Mouse (Mus musculus): ENCODE measurements around the gene Actn1. TPM values are rescaled to one million over a fixed set of nuclear protein-coding genes. Genes with fewer than 3 reads are reported as not detected.

Actn1 gene
- polyA plus RNA-seq, 1 experiment from 2014 or later: 7.3 TPM

DNA sequence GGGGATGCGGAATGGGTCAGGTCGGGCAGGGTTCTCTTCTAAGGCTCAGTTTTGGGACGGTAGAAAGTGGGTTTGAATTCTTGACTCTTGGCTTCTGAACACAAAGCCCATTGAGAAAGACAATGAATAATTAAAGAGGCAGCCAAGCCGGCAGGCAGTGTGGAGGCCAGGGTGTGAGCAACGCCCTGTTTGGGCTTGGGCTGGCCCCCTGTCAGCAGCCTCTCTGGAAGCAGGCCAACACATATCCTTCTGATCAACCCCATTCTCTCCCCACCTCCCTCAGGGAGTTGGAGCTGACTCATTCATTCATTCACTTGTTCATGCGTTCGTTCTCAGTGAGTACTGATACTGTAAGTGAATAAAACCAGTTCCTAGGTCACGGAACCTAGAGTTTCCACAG lies 36.7 kb downstream of the Actn1 start:
- no peaks in the 10 kb centered on the region for H3K9me3 ChIP-seq (replicated peaks)
- no peak overlapping the region for H3K27ac ChIP-seq
- H3K27me3 ChIP-seq: no peaks in the 10 kb centered on the region
- no peak for ATAC-seq (ENCODE audit: low read depth)
- peaks cover 52% of the 10 kb centered on the region for H3K4me1 ChIP-seq (replicated peaks)
- H3K9ac ChIP-seq: no peak overlapping the region
- no peak for DNase-seq
- H3K36me3 ChIP-seq: no peaks in the 10 kb centered on the region
- H3K4me3 ChIP-seq (replicated peaks): no peak overlapping the region
- H3K4me2 ChIP-seq: no peak overlapping the region
- WGBS (ENCODE audit: insufficient replicate concordance): 56% methylated on average over 8 of the region's 8 CpGs

DNA sequence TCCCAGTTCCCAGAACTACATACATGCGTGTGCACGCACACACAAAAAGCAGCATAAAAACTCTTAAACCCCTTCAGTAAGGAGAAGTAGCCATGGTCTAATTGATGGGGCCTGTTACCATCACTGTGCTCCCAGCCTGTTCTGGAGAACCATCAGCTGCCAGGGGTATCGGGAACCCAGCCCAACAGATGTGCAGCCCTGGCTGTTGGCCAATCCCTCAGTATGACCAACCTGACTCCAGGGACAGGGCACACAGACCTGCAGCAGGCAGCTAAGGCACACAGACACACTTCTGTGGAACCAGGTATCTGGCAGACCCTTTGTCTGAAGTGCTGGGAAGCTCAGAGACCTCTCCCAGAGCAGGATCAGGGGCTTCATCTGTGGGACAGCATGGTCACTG lies 37.7 kb downstream of the Actn1 start:
- Histone ChIP-seq H3K4me3 (replicated peaks) (no peak overlapping the region), H3K9ac (no peak overlapping the region), H3K4me2 (no peak overlapping the region), H3K27ac (no peak overlapping the region), H3K9me3 (replicated peaks) (no peaks in the 10 kb centered on the region), H3K36me3 (no peaks in the 10 kb centered on the region), H3K4me1 (replicated peaks) (peaks cover 53% of the 10 kb centered on the region), H3K27me3 (no peaks in the 10 kb centered on the region)
- WGBS (ENCODE audit: insufficient replicate concordance): 75% methylated on average over 3 of the region's 3 CpGs
- ATAC-seq (ENCODE audit: low read depth) (no peak), DNase-seq (no peak)

DNA sequence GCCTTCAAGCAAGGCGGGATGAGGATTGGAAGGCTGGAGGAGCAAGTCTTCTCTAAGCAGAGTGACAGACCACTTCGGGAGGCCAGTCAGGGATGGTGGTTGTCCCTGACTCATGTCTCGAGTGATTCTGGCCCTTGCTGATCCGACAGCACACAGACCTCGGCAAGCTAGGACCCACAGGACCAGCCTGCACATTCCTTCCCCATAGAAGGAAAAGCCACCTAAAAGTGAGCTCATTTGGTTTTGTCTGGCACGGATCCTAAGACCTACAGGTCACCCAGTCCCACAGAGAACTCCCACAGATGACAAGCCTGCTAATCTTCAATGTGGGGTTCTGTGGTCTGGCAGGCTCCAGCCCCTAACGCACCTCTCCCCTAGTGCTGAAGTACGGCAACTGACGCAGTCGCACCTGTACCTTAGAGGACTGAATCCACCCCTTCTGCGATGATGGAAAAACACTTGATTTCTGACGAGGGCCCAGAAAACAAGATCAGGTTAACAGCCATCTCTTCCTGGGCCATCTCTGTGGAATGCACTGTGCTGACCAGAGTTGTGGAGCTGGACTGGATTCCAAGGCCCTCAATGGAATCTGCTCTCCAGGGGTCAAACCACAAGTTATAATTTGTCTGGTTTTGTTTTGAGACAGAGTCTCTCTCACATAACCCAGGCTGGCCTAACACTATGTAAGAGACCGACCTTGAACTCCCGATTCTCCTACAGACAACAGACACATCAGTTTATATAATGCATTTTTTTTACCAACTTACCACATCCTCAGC lies 39.7 kb downstream of the Actn1 start:
- Histone ChIP-seq H3K4me3 (replicated peaks) (no peak overlapping the region), H3K36me3 (no peaks in the 10 kb centered on the region), H3K27me3 (no peaks in the 10 kb centered on the region), H3K9me3 (replicated peaks) (no peaks in the 10 kb centered on the region), H3K9ac (no peak overlapping the region), H3K4me2 (no peak overlapping the region), H3K4me1 (replicated peaks) (peaks cover 68% of the 10 kb centered on the region), H3K27ac (no peak overlapping the region)
- DNase-seq: no peak
- ATAC-seq (ENCODE audit: low read depth): no peak
- WGBS (ENCODE audit: insufficient replicate concordance): 71% methylated on average over 14 of the region's 14 CpGs

DNA sequence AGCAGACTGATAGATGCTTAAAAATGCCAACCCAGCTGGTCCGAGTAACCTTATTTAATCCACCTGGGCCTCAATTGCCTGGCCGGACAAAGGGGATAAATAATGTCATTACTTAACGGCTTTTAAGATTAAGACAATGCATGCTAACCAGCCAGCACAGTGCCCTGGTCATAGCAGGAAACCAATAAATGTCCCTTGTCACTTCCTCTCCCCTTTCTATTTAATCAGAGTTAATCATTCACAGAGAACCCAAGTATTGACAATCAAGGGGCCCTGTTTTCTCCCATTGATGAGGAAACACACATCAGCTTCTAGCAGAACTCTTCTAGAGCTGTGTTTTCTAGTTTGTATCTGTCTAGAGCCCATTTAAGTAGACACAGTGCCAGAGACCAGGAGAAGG lies 41.4 kb downstream of the Actn1 start:
- DNase-seq (no peak), ATAC-seq (ENCODE audit: low read depth) (0 out of 2 replicates have a peak, but pooled peaks have one; percentile 30)
- Histone ChIP-seq H3K9me3 (replicated peaks) (no peaks in the 10 kb centered on the region), H3K4me3 (replicated peaks) (no peak overlapping the region), H3K9ac (no peak overlapping the region), H3K4me1 (replicated peaks) (peaks cover 70% of the 10 kb centered on the region), H3K36me3 (no peaks in the 10 kb centered on the region), H3K27me3 (no peaks in the 10 kb centered on the region), H3K27ac (peak overlapping the region; percentile 73), H3K4me2 (peak overlapping the region; percentile 17; the same call in 1 of the 2 replicates)
- WGBS (ENCODE audit: insufficient replicate concordance): 58% methylated on average over 3 of the region's 3 CpGs

GRCm38 (mm10) chr12:80218045-80218611 lies 42.0 kb downstream of the Actn1 start:
- H3K27me3 ChIP-seq: no peaks in the 10 kb centered on the region
- DNase-seq (no peak), ATAC-seq (ENCODE audit: low read depth) (peak; percentile 32)
- H3K36me3 ChIP-seq: no peaks in the 10 kb centered on the region
- no peak overlapping the region for H3K4me2 ChIP-seq
- peak overlapping the region; percentile 73 for H3K27ac ChIP-seq
- H3K9me3 ChIP-seq (replicated peaks): no peaks in the 10 kb centered on the region
- peaks cover 70% of the 10 kb centered on the region for H3K4me1 ChIP-seq (replicated peaks)
- WGBS (ENCODE audit: insufficient replicate concordance): 39% methylated on average over 4 of the region's 4 CpGs
- H3K4me3 ChIP-seq (replicated peaks): no peak overlapping the region
- H3K9ac ChIP-seq: no peak overlapping the region

- Histone ChIP-seq H3K4me3 (replicated peaks) (no peak overlapping the region), H3K36me3 (no peaks in the 10 kb centered on the region), H3K27me3 (no peaks in the 10 kb centered on the region), H3K4me1 (replicated peaks) (peaks cover 71% of the 10 kb centered on the region), H3K9ac (no peak overlapping the region), H3K27ac (peak overlapping the region; percentile 31; the same call in 1 of the 2 replicates), H3K9me3 (replicated peaks) (no peaks in the 10 kb centered on the region), H3K4me2 (no peak overlapping the region)
- WGBS (ENCODE audit: insufficient replicate concordance): 67% methylated on average over 3 of the region's 3 CpGs
- ATAC-seq (ENCODE audit: low read depth): no peak
- DNase-seq: no peak
Measured at GRCm38 (mm10) chr12:80217049-80217448, 43.1 kb downstream of the Actn1 start.

DNA sequence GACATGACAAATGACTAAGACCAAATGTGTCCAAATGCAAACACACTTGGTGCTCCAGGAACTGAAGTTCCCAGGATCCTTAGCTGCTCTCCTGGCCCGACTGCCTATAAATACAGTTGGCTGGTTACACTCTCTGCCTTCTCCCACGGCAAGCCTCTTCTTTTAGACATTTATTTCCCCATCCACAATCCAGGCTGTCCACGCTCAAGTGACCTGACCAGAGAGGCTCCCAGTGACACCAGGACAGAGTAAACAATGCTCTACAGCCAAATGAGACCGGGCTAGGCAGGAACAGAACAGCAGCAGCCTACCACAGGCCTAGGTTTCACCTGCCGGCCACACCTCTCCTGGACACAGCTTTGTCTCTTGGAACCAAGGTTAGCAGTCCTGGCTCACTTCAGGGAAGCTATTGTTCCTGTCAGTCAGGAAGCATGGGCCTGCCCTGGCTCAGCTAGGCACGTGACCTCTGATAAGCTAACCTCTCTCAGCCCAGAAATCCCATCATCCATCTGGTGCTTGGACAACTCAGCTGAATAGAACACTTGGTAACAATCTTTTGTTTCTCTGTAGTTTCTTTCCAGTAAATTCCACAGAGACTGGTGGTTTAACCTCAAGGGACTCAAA lies 43.8 kb downstream of the Actn1 start:
- Histone ChIP-seq H3K27me3 (no peaks in the 10 kb centered on the region), H3K4me3 (replicated peaks) (no peak overlapping the region), H3K4me1 (replicated peaks) (peaks cover 77% of the 10 kb centered on the region), H3K27ac (peak overlapping the region; percentile 31; the same call in 1 of the 2 replicates), H3K4me2 (no peak overlapping the region), H3K36me3 (no peaks in the 10 kb centered on the region), H3K9me3 (replicated peaks) (no peaks in the 10 kb centered on the region), H3K9ac (no peak overlapping the region)
- ATAC-seq (ENCODE audit: low read depth): peak; percentile 57
- DNase-seq: no peak
- WGBS (ENCODE audit: insufficient replicate concordance): 44% methylated on average over 6 of the region's 6 CpGs

GRCm38 (mm10) chr12:80213810-80214209 lies 46.4 kb downstream of the Actn1 start:
- 49% methylated on average over 8 of the region's 8 CpGs for WGBS (ENCODE audit: insufficient replicate concordance)

GRCm38 (mm10) chr12:80213263-80213662 lies 46.9 kb downstream of the Actn1 start:
- WGBS (ENCODE audit: insufficient replicate concordance): 10% methylated on average over 4 of the region's 4 CpGs
- H3K9ac ChIP-seq: no peak overlapping the region
- H3K27ac ChIP-seq: no peak overlapping the region
- no peaks in the 10 kb centered on the region for H3K36me3 ChIP-seq
- no peak overlapping the region for H3K4me2 ChIP-seq
- no peaks in the 10 kb centered on the region for H3K27me3 ChIP-seq
- no peak for DNase-seq
- no peak for ATAC-seq (ENCODE audit: low read depth)
- H3K4me3 ChIP-seq (replicated peaks): no peak overlapping the region
- H3K9me3 ChIP-seq (replicated peaks): no peaks in the 10 kb centered on the region
- peaks cover 66% of the 10 kb centered on the region for H3K4me1 ChIP-seq (replicated peaks)

More at GRCm38 (mm10) chr12:80213810-80214209, 46.4 kb downstream of the Actn1 start:
- Histone ChIP-seq H3K4me3 (replicated peaks) (no peak overlapping the region), H3K9ac (no peak overlapping the region), H3K4me2 (no peak overlapping the region), H3K27ac (no peak overlapping the region), H3K4me1 (replicated peaks) (peaks cover 70% of the 10 kb centered on the region), H3K9me3 (replicated peaks) (no peaks in the 10 kb centered on the region), H3K36me3 (no peaks in the 10 kb centered on the region), H3K27me3 (no peaks in the 10 kb centered on the region)
- ATAC-seq (ENCODE audit: low read depth) (no peak), DNase-seq (no peak)

GRCm38 (mm10) chr12:80210791-80211612 lies 49.2 kb downstream of the Actn1 start:
- Histone ChIP-seq H3K4me2 (no peak overlapping the region), H3K4me3 (replicated peaks) (no peak overlapping the region), H3K27ac (no peak overlapping the region), H3K27me3 (no peaks in the 10 kb centered on the region), H3K36me3 (0 out of 2 replicates have a peak, but pooled peaks cover 3% of the 10 kb centered on the region), H3K9me3 (replicated peaks) (no peaks in the 10 kb centered on the region), H3K9ac (no peak overlapping the region), H3K4me1 (replicated peaks) (peaks cover 43% of the 10 kb centered on the region)
- no peak for ATAC-seq (ENCODE audit: low read depth)
- DNase-seq: no peak
- WGBS (ENCODE audit: insufficient replicate concordance): 25% methylated on average over 4 of the region's 4 CpGs

DNA sequence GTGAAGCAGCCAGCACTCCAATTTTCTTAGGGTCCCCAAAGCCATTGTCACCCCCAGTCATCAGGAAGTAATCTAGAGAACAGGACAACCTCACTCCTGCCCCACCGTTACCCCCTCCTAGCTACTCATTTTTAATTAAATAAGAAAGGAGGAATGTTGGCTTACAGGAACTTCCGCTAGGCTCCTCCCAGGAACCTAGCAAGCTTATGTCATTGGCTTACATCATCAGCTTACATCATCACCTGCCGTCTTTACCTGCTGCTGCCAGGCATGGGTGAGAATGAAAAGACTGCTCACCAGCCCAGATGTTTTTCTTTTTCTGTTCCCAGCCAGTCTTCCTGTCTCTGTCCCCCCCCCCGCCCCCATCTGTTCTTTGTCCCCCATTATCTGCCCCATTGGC lies 50.3 kb downstream of the Actn1 start:
- H3K27me3 ChIP-seq: no peaks in the 10 kb centered on the region
- H3K4me2 ChIP-seq: no peak overlapping the region
- H3K4me1 ChIP-seq (replicated peaks): peaks cover 40% of the 10 kb centered on the region
- 0 out of 2 replicates have a peak, but pooled peaks cover 4% of the 10 kb centered on the region for H3K36me3 ChIP-seq
- no peak overlapping the region for H3K27ac ChIP-seq
- H3K4me3 ChIP-seq (replicated peaks): no peak overlapping the region
- 76% methylated on average over 4 of the region's 4 CpGs for WGBS (ENCODE audit: insufficient replicate concordance)
- ATAC-seq (ENCODE audit: low read depth): no peak
- DNase-seq: no peak
- H3K9ac ChIP-seq: no peak overlapping the region
- H3K9me3 ChIP-seq (replicated peaks): no peaks in the 10 kb centered on the region

Measured in liver, embryonic 13.5 days (tissue).